Mouse (Mus musculus): ENCODE data around the gene Olfr1368. TPM values are rescaled to one million over a fixed set of nuclear protein-coding genes. Genes with fewer than 3 reads are reported as not detected.

Gene Olfr1368
- not detected in 2 replicates for polyA plus RNA-seq (2015; fragmentation: Nextera tagmentation; extraction: Ambion mirVana)

GRCm38 (mm10) chr13:21145767-21146166 lies at the start of gene Olfr1368:
TSS of gene Olfr1368 (minus strand) at chr13:21145867.
- Histone ChIP-seq H3K9me3 (ENCODE audit: low read length) (no peaks in the 10 kb centered on the region), H3K4me3 (ENCODE audit: low read depth, low read length) (no peak within 1 kb of the TSS), H3K36me3 (ENCODE audit: insufficient read depth, low read length) (no peaks in the 10 kb centered on the region), H3K27me3 (replicated peaks; ENCODE audit: insufficient read depth, low read length) (0 out of 2 replicates have a peak, but pooled peaks cover 4% of the 10 kb centered on the region), H3K27ac (ENCODE audit: low read length) (no peak within 1 kb of the TSS), H3K4me2 (replicated peaks; ENCODE audit: low read depth, low read length) (no peak within 1 kb of the TSS), H3K9ac (replicated peaks; ENCODE audit: low read depth) (no peak within 1 kb of the TSS), H3K4me1 (ENCODE audit: insufficient read depth, low read depth, low read length) (no peaks in the 10 kb centered on the region)
- TF ChIP-seq CTCF (IDR thresholded peaks at IDR 0.05), result no peak
- no peak for TF ChIP-seq EP300 (IDR thresholded peaks at IDR 0.05)
- DNase-seq (ENCODE audit: low spot score) (no peak), ATAC-seq (no peak)
- WGBS, result 65% methylated on average over 4 of the region's 4 CpGs

DNA sequence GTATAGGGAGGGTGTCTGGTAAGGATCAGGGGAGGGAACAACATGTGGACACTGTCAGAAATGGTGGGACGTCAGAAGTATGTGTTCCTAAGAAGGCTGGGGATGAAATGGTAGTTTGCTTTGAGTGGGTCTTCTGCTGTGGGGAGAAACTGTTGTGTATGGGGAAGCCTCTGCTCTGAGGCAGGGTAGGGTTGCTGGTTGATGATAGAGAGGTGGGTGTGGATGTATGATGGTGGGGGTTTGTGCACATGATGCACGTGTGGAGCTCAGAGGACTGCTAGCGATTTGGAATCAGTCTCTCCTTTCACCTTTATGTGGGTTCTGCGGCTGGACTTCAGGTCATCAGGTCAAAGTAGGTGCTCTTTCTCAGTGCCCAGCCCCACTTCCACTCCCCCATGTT lies 39.9 kb upstream of the Olfr1368 start:
- ATAC-seq (no peak), DNase-seq (ENCODE audit: low spot score) (no peak)
- no peak overlapping the region for H3K9ac ChIP-seq (replicated peaks; ENCODE audit: low read depth)
- peaks cover 8% of the 10 kb centered on the region; the same call in 1 of the 2 replicates for H3K4me1 ChIP-seq (ENCODE audit: insufficient read depth, low read depth, low read length)
- no peaks in the 10 kb centered on the region for H3K9me3 ChIP-seq (ENCODE audit: low read length)
- H3K27ac ChIP-seq (ENCODE audit: low read length), result no peak overlapping the region
- H3K4me2 ChIP-seq (replicated peaks; ENCODE audit: low read depth, low read length), result no peak overlapping the region
- TF ChIP-seq CTCF (IDR thresholded peaks at IDR 0.05), result no peak
- no peak for TF ChIP-seq EP300 (IDR thresholded peaks at IDR 0.05)
- 82% methylated on average over 4 of the region's 4 CpGs for WGBS
- H3K27me3 ChIP-seq (replicated peaks; ENCODE audit: insufficient read depth, low read length), result no peaks in the 10 kb centered on the region
- peaks cover 16% of the 10 kb centered on the region for H3K36me3 ChIP-seq (ENCODE audit: insufficient read depth, low read length)
- H3K4me3 ChIP-seq (ENCODE audit: low read depth, low read length), result no peak overlapping the region

- Histone ChIP-seq H3K27me3 (replicated peaks; ENCODE audit: insufficient read depth, low read length) (no peaks in the 10 kb centered on the region), H3K36me3 (ENCODE audit: insufficient read depth, low read length) (peaks cover 10% of the 10 kb centered on the region), H3K4me1 (ENCODE audit: insufficient read depth, low read depth, low read length) (peaks cover 11% of the 10 kb centered on the region; the same call in 1 of the 2 replicates), H3K4me2 (replicated peaks; ENCODE audit: low read depth, low read length) (no peak overlapping the region), H3K9me3 (ENCODE audit: low read length) (no peaks in the 10 kb centered on the region), H3K9ac (replicated peaks; ENCODE audit: low read depth) (no peak overlapping the region), H3K4me3 (ENCODE audit: low read depth, low read length) (no peak overlapping the region), H3K27ac (ENCODE audit: low read length) (no peak overlapping the region)
- ATAC-seq, result no peak
- WGBS, result 82% methylated on average over 7 of the region's 7 CpGs
- no peak for DNase-seq (ENCODE audit: low spot score)
- TF ChIP-seq EP300 (IDR thresholded peaks at IDR 0.05) (no peak), CTCF (IDR thresholded peaks at IDR 0.05) (no peak)
Measured at GRCm38 (mm10) chr13:21183661-21184060, 38.0 kb upstream of the Olfr1368 start.

DNA sequence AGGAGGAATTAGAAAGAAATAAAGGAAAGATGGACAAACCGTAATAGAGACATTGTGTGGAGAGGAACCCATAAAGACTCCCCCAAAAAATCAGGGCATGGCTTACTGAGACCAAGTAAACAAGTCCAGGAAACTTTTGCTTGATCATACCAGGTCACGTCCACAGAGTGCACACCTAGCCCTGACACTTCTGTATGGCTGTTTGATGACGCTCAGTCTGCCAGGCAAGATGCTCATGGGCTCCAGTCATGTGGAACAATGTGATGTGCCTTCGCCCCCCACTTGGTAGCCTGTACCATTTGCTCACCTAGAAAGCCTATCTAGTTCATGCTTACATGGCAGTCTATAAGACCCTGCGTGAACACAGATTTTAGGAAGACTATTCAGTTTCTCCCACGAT lies 37.4 kb upstream of the Olfr1368 start:
- DNase-seq (ENCODE audit: low spot score), result no peak
- Histone ChIP-seq H3K27me3 (replicated peaks; ENCODE audit: insufficient read depth, low read length) (no peaks in the 10 kb centered on the region), H3K9me3 (ENCODE audit: low read length) (no peaks in the 10 kb centered on the region), H3K4me2 (replicated peaks; ENCODE audit: low read depth, low read length) (no peak overlapping the region), H3K4me3 (ENCODE audit: low read depth, low read length) (no peak overlapping the region), H3K36me3 (ENCODE audit: insufficient read depth, low read length) (peaks cover 10% of the 10 kb centered on the region), H3K27ac (ENCODE audit: low read length) (no peak overlapping the region), H3K4me1 (ENCODE audit: insufficient read depth, low read depth, low read length) (peaks cover 11% of the 10 kb centered on the region; the same call in 1 of the 2 replicates), H3K9ac (replicated peaks; ENCODE audit: low read depth) (no peak overlapping the region)
- WGBS, result 90% methylated on average over 6 of the region's 6 CpGs
- no peak for ATAC-seq
- no peak for TF ChIP-seq EP300 (IDR thresholded peaks at IDR 0.05)
- no peak for TF ChIP-seq CTCF (IDR thresholded peaks at IDR 0.05)

GRCm38 (mm10) chr13:21181996-21182395 lies 36.3 kb upstream of the Olfr1368 start:
- Histone ChIP-seq H3K4me3 (ENCODE audit: low read depth, low read length) (no peak overlapping the region), H3K27me3 (replicated peaks; ENCODE audit: insufficient read depth, low read length) (no peaks in the 10 kb centered on the region), H3K9ac (replicated peaks; ENCODE audit: low read depth) (peak overlapping the region; percentile 29; the same call in 1 of the 2 replicates), H3K27ac (ENCODE audit: low read length) (no peak overlapping the region), H3K9me3 (ENCODE audit: low read length) (no peaks in the 10 kb centered on the region), H3K36me3 (ENCODE audit: insufficient read depth, low read length) (peaks cover 10% of the 10 kb centered on the region; the same call in 1 of the 2 replicates), H3K4me2 (replicated peaks; ENCODE audit: low read depth, low read length) (peak overlapping the region; percentile 83), H3K4me1 (ENCODE audit: insufficient read depth, low read depth, low read length) (peaks cover 11% of the 10 kb centered on the region; the same call in 1 of the 2 replicates)
- TF ChIP-seq CTCF (IDR thresholded peaks at IDR 0.05) (no peak), EP300 (IDR thresholded peaks at IDR 0.05) (no peak)
- no peak for ATAC-seq
- DNase-seq (ENCODE audit: low spot score), result no peak
- 46% methylated on average over 7 of the region's 7 CpGs for whole genome bisulfite sequencing

DNA sequence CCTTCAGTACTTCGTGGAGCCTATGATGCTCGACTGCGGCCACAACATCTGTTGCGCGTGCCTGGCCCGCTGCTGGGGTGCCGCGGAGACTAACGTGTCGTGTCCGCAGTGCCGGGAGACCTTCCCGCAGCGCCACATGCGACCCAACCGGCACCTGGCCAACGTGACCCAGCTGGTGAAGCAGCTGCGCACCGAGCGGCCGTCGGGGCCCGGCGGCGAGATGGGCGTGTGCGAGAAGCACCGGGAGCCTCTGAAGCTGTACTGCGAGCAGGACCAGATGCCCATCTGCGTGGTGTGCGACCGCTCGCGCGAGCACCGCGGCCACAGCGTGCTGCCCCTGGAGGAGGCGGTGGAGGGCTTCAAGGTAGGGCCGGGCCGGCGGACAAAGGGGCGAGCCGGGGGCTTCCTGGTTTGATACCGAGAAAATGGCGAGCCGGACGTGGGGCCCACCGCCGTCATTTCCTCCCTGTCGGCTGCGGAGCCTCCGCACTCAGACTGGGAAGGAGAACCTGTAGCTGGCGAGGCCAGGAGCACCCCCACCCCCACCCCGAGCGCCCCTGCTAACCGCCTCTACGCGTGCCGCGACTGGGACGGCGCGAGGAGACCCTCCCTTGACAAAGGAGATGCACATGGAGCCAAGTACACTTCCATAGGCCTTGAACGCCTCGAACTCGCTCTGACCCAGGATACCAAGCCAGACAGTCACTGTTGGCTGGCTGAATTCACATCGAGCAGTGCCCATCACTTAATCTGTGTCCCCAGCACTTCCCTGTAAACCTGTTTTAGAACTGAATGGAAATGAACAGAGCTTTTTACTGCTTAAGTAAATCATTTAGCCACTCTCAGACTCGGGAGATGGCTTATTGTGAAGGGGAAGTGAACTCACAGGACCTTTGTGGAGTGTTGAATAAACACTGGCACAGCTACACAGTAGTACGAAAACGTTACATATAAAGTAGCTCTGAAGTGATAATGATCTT lies 35.2 kb upstream of the Olfr1368 start:
- TF ChIP-seq EP300 (IDR thresholded peaks at IDR 0.05) (no peak), CTCF (IDR thresholded peaks at IDR 0.05) (no peak)
- peak; percentile 62 for DNase-seq (ENCODE audit: low spot score)

More for the DNA sequence above, 35.2 kb upstream of the Olfr1368 start:
- Histone ChIP-seq H3K27me3 (replicated peaks; ENCODE audit: insufficient read depth, low read length) (no peaks in the 10 kb centered on the region), H3K4me1 (ENCODE audit: insufficient read depth, low read depth, low read length) (peaks cover 11% of the 10 kb centered on the region; the same call in 1 of the 2 replicates), H3K4me3 (ENCODE audit: low read depth, low read length) (peak overlapping the region; percentile 99), H3K36me3 (ENCODE audit: insufficient read depth, low read length) (peaks cover 10% of the 10 kb centered on the region; the same call in 1 of the 2 replicates), H3K9me3 (ENCODE audit: low read length) (no peaks in the 10 kb centered on the region), H3K4me2 (replicated peaks; ENCODE audit: low read depth, low read length) (peak overlapping the region; percentile 83), H3K9ac (replicated peaks; ENCODE audit: low read depth) (peak overlapping the region; percentile 85), H3K27ac (ENCODE audit: low read length) (peak overlapping the region; percentile 92)
- under 1% methylated on average over 63 of the region's 71 CpGs for WGBS
- ATAC-seq, result peak; percentile 33
